Mouse (Mus musculus) forebrain, embryonic 16.5 days (tissue): ENCODE measurements around the gene Pebp1. TPM values are rescaled to one million over a fixed set of nuclear protein-coding genes. Genes with fewer than 3 reads are reported as not detected.

Experiments used
- ATAC-seq: fragments of 200-750 bp; cut with Nextera tagmentation; 2 replicates; pipeline ENCODE4 v1.8.0; 2017; ENCODE audit warnings: mild to moderate bottlenecking, moderate library complexity
- H3K27ac ChIP-seq: fragments of 300-500 bp; sonication (generic); 2 replicates; pipeline ENCODE4 v1.5.1; 2014; ENCODE audit warnings: low read length, control low read depth
- H3K27me3 ChIP-seq: fragments of 300-500 bp; sonication (generic); replicated peaks from 2 replicates; pipeline ENCODE4 v1.6.1; 2014; ENCODE audit warnings: low read length; ENCODE audit not compliant: control insufficient read depth, insufficient read depth
- H3K36me3 ChIP-seq: fragments of 300-500 bp; sonication (generic); 2 replicates; pipeline ENCODE4 v1.6.1; 2014; ENCODE audit not compliant: control insufficient read depth, insufficient read depth
- H3K4me1 ChIP-seq: fragments of 300-500 bp; sonication (generic); replicated peaks from 2 replicates; pipeline ENCODE4 v1.6.1; 2014; ENCODE audit warnings: low read length; ENCODE audit not compliant: control insufficient read depth, insufficient read depth
- H3K4me2 ChIP-seq: fragments of 300-500 bp; sonication (generic); 2 replicates; pipeline ENCODE4 v1.6.1; 2014; ENCODE audit warnings: mild to moderate bottlenecking, low read length, control low read depth
- H3K4me3 ChIP-seq: fragments of 300-500 bp; sonication (generic); replicated peaks from 2 replicates; pipeline ENCODE4 v1.5.1; 2014; ENCODE audit warnings: mild to moderate bottlenecking, low read length, control low read depth
- H3K9ac ChIP-seq: fragments of 300-500 bp; sonication (generic); replicated peaks from 2 replicates; pipeline ENCODE4 v1.6.1; 2014; ENCODE audit warnings: low read depth, low read length, control low read depth
- H3K9me3 ChIP-seq: fragments of 300-500 bp; sonication (generic); 2 replicates; pipeline ENCODE4 v1.6.1; 2016; ENCODE audit warnings: low read length; ENCODE audit not compliant: control insufficient read depth
- WGBS: fragments of 180-500 bp; shearing (Covaris S2); extraction: QIAGEN DNeasy Blood & Tissue Kit; methylation state at CpG from one replicate; pipeline ENCODE4 v1.1.7; 2014; 5-methylcytosine and 5-hydroxymethylcytosine counted together
- polyA plus RNA-seq: library from polyadenylated mRNA; unstranded; fragments of >200 nt; fragmentation: Nextera tagmentation; extraction: Ambion mirVana; gene quantifications from 2 replicates; pipeline ENCODE4 v1.2.1, GENCODE M21; 2015

Gene Pebp1
- polyA plus RNA-seq, result 1,113 and 1,180 TPM in 2 replicates

GRCm38 (mm10) chr5:117286831-117287822 is at the start of gene Pebp1:
Pebp1 (minus strand) TSS chr5:117287625.
- peak within 1 kb of the TSS; percentile 82 for H3K9ac ChIP-seq

GRCm38 (mm10) chr5:117330457-117330856 is 43.0 kb upstream of the Pebp1 start:
- no peak overlapping the region for H3K4me3 ChIP-seq
- no peak for ATAC-seq
- WGBS, result 84% methylated on average over 7 of the region's 7 CpGs

More at GRCm38 (mm10) chr5:117286831-117287822, at the start of gene Pebp1:
- Histone ChIP-seq H3K9me3 (no peaks in the 10 kb centered on the region; the same call in 1 of the 2 replicates), H3K36me3 (0 out of 2 replicates have a peak, but pooled peaks cover 6% of the 10 kb centered on the region), H3K4me3 (peak within 1 kb of the TSS; percentile 83), H3K27ac (peak within 1 kb of the TSS; percentile 42), H3K27me3 (no peaks in the 10 kb centered on the region), H3K4me1 (peaks cover 32% of the 10 kb centered on the region), H3K4me2 (peak within 1 kb of the TSS; percentile 74)
- under 1% methylated on average over 70 of the region's 77 CpGs for WGBS
- peak; percentile 97 for ATAC-seq

GRCm38 (mm10) chr5:117326408-117326807 is 39.0 kb upstream of the Pebp1 start:
- Histone ChIP-seq H3K27ac (no peak overlapping the region), H3K4me3 (no peak overlapping the region), H3K4me2 (no peak overlapping the region), H3K4me1 (no peaks in the 10 kb centered on the region), H3K36me3 (no peaks in the 10 kb centered on the region), H3K9me3 (no peaks in the 10 kb centered on the region), H3K27me3 (no peaks in the 10 kb centered on the region; the same call in 1 of the 2 replicates), H3K9ac (no peak overlapping the region)
- 77% methylated on average over 6 of the region's 6 CpGs for WGBS
- ATAC-seq, result no peak

More at GRCm38 (mm10) chr5:117330457-117330856, 43.0 kb upstream of the Pebp1 start:
- Histone ChIP-seq H3K4me1 (no peaks in the 10 kb centered on the region), H3K36me3 (no peaks in the 10 kb centered on the region), H3K27me3 (no peaks in the 10 kb centered on the region), H3K4me2 (no peak overlapping the region), H3K27ac (no peak overlapping the region), H3K9ac (no peak overlapping the region), H3K9me3 (no peaks in the 10 kb centered on the region)

- Histone ChIP-seq H3K9me3 (no peaks in the 10 kb centered on the region), H3K27ac (no peak overlapping the region), H3K27me3 (no peaks in the 10 kb centered on the region; the same call in none of the 2 replicates), H3K4me2 (no peak overlapping the region), H3K4me1 (peaks cover 7% of the 10 kb centered on the region), H3K36me3 (no peaks in the 10 kb centered on the region), H3K9ac (no peak overlapping the region), H3K4me3 (no peak overlapping the region)
- ATAC-seq, result no peak
- WGBS, result 86% methylated on average over 9 of the region's 9 CpGs
These were observed 36.3 kb upstream of the Pebp1 start for GRCm38 (mm10) chr5:117323751-117324150.

GRCm38 (mm10) chr5:117318741-117319629 is 31.6 kb upstream of the Pebp1 start, which contains the start of gene Vsig10:
Vsig10 (plus strand) TSS chr5:117319083.
- H3K4me1 ChIP-seq, result peaks cover 8% of the 10 kb centered on the region
- under 1% methylated on average over 81 of the region's 81 CpGs for WGBS
- H3K9ac ChIP-seq, result peak within 1 kb of the TSS; percentile 69
- H3K4me3 ChIP-seq, result peak within 1 kb of the TSS; percentile 64
- H3K27ac ChIP-seq, result no peak within 1 kb of the TSS
- no peaks in the 10 kb centered on the region for H3K9me3 ChIP-seq
- H3K36me3 ChIP-seq, result no peaks in the 10 kb centered on the region
- ATAC-seq, result peak; percentile 79
- H3K4me2 ChIP-seq, result peak within 1 kb of the TSS; percentile 99
- peaks cover 2% of the 10 kb centered on the region for H3K27me3 ChIP-seq

- WGBS, result 12% methylated on average over 9 of the region's 9 CpGs
- Histone ChIP-seq H3K4me3 (no peak overlapping the region), H3K36me3 (no peaks in the 10 kb centered on the region), H3K4me2 (no peak overlapping the region), H3K9me3 (no peaks in the 10 kb centered on the region), H3K4me1 (peaks cover 7% of the 10 kb centered on the region), H3K27me3 (0 out of 2 replicates have a peak, but pooled peaks cover 2% of the 10 kb centered on the region), H3K9ac (no peak overlapping the region), H3K27ac (no peak overlapping the region)
- ATAC-seq, result no peak
These were observed 27.4 kb upstream of the Pebp1 start for GRCm38 (mm10) chr5:117314587-117315428.

GRCm38 (mm10) chr5:117313909-117314308 is 26.5 kb upstream of the Pebp1 start:
- Histone ChIP-seq H3K4me3 (no peak overlapping the region), H3K4me2 (no peak overlapping the region)
- 45% methylated on average over 10 of the region's 10 CpGs for WGBS

GRCm38 (mm10) chr5:117313420-117313819 is 26.0 kb upstream of the Pebp1 start:
- Histone ChIP-seq H3K27ac (no peak overlapping the region), H3K4me1 (no peaks in the 10 kb centered on the region), H3K9ac (no peak overlapping the region), H3K36me3 (no peaks in the 10 kb centered on the region), H3K4me2 (no peak overlapping the region), H3K9me3 (no peaks in the 10 kb centered on the region), H3K27me3 (0 out of 2 replicates have a peak, but pooled peaks cover 2% of the 10 kb centered on the region), H3K4me3 (no peak overlapping the region)
- ATAC-seq, result no peak
- 25% methylated on average over 14 of the region's 14 CpGs for WGBS

More at GRCm38 (mm10) chr5:117313909-117314308, 26.5 kb upstream of the Pebp1 start:
- Histone ChIP-seq H3K4me1 (0 out of 2 replicates have a peak, but pooled peaks cover 2% of the 10 kb centered on the region), H3K27me3 (0 out of 2 replicates have a peak, but pooled peaks cover 2% of the 10 kb centered on the region), H3K36me3 (no peaks in the 10 kb centered on the region), H3K27ac (no peak overlapping the region), H3K9me3 (no peaks in the 10 kb centered on the region), H3K9ac (no peak overlapping the region)
- ATAC-seq, result no peak
